Mouse (Mus musculus): ENCODE data around the gene Nfyc.

- no peak for TF ChIP-seq GATA1 (IDR thresholded peaks at IDR 0.05; ENCODE audit: low read depth, low read length)
- no peak for TF ChIP-seq CTCF (IDR thresholded peaks at IDR 0.05 in 2 of 3, conservative IDR thresholded peaks at IDR 0.05 in 1 of 3; ENCODE audit: control insufficient read depth in 1 of 3, insufficient read depth in 1 of 3, low read depth in 2 of 3, low read length in 3 of 3, poor library complexity in 1 of 3, severe bottlenecking in 1 of 3)
- TF ChIP-seq ZMIZ1 (IDR thresholded peaks at IDR 0.05; ENCODE audit: low read depth, low read length), result no peak
Observed at GRCm38 (mm10) chr4:120878728-120879127, 47.4 kb upstream of the Nfyc start.

Data from MEL (cell line).